Mouse (Mus musculus) midbrain, postnatal 0 days (tissue): ENCODE measurements around the gene Gramd1a. TPM values are rescaled to one million over a fixed set of nuclear protein-coding genes. Genes with fewer than 3 reads are reported as not detected.

Experiments used
- ATAC-seq: fragments of 200-750 bp; cut with Nextera tagmentation; 2 replicates; pipeline ENCODE4 v1.8.0; 2017; ENCODE audit warnings: moderate number of reproducible peaks, mild to moderate bottlenecking, moderate TSS enrichment, moderate library complexity; ENCODE audit not compliant: low FRiP score
- DNase-seq: peaks from one replicate; pipeline ENCODE4 v3.0.0-alpha.2; 2015; ENCODE audit warnings: low spot score
- H3K27ac ChIP-seq: fragments of 300-500 bp; sonication (generic); 2 replicates; pipeline ENCODE4 v1.5.1; 2014; ENCODE audit warnings: low read depth, mild to moderate bottlenecking, low read length, mixed read lengths
- H3K27me3 ChIP-seq: fragments of 300-500 bp; sonication (generic); 2 replicates; pipeline ENCODE4 v1.6.1; 2014; ENCODE audit warnings: low read length, control low read depth, mixed read lengths; ENCODE audit not compliant: insufficient read depth
- H3K36me3 ChIP-seq: fragments of 300-500 bp; sonication (generic); 2 replicates; pipeline ENCODE4 v1.6.1; 2014; ENCODE audit warnings: low read length, control low read depth, mixed read lengths; ENCODE audit not compliant: insufficient read depth
- H3K4me1 ChIP-seq: fragments of 300-500 bp; sonication (generic); 2 replicates; pipeline ENCODE4 v1.6.1; 2014; ENCODE audit warnings: mild to moderate bottlenecking, control low read depth, antibody characterized with exemption, low read length, mixed read lengths; ENCODE audit not compliant: insufficient read depth
- H3K4me2 ChIP-seq: fragments of 300-500 bp; sonication (generic); 2 replicates; pipeline ENCODE4 v1.6.1; 2014; ENCODE audit warnings: low read depth, mild to moderate bottlenecking, low read length, mixed read lengths; ENCODE audit not compliant: poor library complexity, severe bottlenecking
- H3K4me3 ChIP-seq: fragments of 300-500 bp; sonication (generic); 2 replicates; pipeline ENCODE4 v1.5.1; 2014; ENCODE audit warnings: low read depth, mild to moderate bottlenecking, low read length, moderate library complexity
- H3K9ac ChIP-seq: fragments of 300-500 bp; sonication (generic); replicated peaks from 2 replicates; pipeline ENCODE4 v1.6.1; 2014; ENCODE audit warnings: mild to moderate bottlenecking, low read length, moderate library complexity, mixed read lengths; ENCODE audit not compliant: poor library complexity, severe bottlenecking
- H3K9me3 ChIP-seq: fragments of 300-500 bp; sonication (generic); 2 replicates; pipeline ENCODE4 v1.6.1; 2016; ENCODE audit warnings: low read length, control low read depth
- CTCF ChIP-seq: IDR thresholded peaks from 2 replicates; pipeline ENCODE4 v1.5.1; 2016; ENCODE audit warnings: antibody characterized with exemption, mild to moderate bottlenecking
- WGBS: fragments of 180-500 bp; shearing (Covaris S2); extraction: QIAGEN DNeasy Blood & Tissue Kit; methylation state at CpG from one replicate; pipeline ENCODE4 v1.1.7; 2014; 5-methylcytosine and 5-hydroxymethylcytosine counted together
- polyA plus RNA-seq: library from polyadenylated mRNA; unstranded; fragments of >200 nt; fragmentation: Nextera tagmentation; extraction: Ambion mirVana; gene quantifications from 2 replicates; pipeline ENCODE4 v1.2.1, GENCODE M21; 2015
- total RNA-seq: library from RNA; depleted of rRNA; stranded (reverse); fragments of >200 nt; gene quantifications from 2 replicates; pipeline ENCODE4 v1.2.3, GENCODE M21; 2014

The Gramd1a gene
- total and polyA plus RNA-seq, 2 experiments from 2014 or later, result 160 to 270 TPM

DNA sequence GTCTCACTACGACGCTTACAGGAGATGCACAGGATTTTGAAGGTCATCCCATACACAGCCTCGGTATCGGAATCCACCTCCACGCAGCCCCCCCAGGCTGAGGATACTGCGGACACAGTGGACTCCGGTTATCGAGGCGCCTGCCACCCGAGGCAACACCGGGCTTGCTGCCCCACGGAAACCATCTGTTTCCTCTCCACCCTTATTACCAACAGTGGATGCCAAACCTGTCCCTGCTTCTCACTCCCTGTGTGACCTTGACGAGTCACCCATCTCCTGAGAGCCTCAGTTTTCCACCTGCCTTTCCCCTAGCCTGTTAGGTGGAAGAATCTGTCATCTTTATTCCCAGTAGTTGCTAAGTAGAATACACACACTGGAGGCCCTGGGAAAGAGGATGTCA, 30.6 kb downstream of the Gramd1a start:
- no peak overlapping the region; the same call in 1 of the 2 replicates for H3K4me2 ChIP-seq
- H3K4me1 ChIP-seq, result peaks cover 3% of the 10 kb centered on the region; the same call in 1 of the 2 replicates
- H3K27ac ChIP-seq, result no peak overlapping the region
- H3K4me3 ChIP-seq, result no peak overlapping the region
- WGBS, result 85% methylated on average over 13 of the region's 13 CpGs
- no peaks in the 10 kb centered on the region for H3K9me3 ChIP-seq
- ATAC-seq (no peak), DNase-seq (no peak)
- peaks cover 18% of the 10 kb centered on the region for H3K36me3 ChIP-seq
- no peak for TF ChIP-seq CTCF
- no peak overlapping the region for H3K9ac ChIP-seq
- peaks cover 15% of the 10 kb centered on the region for H3K27me3 ChIP-seq

DNA sequence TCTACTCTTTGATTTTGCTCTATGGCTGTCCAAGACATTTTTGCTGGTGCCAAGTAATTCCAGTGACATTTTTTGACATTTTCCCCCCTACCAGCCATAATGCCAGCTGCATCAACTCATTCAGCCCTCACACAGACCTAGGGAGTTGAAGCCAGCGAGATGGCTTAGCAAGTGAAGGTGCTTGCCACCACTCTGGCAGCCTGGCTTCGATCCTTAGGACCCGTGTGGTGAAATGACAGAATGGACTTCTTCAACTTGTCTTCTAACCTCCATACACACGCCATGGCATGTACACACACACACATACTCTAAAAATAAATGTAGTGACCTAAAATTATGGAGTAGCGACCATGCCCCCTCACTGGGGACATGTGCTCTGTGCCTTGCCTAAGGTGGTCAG, 31.3 kb downstream of the Gramd1a start:
- Histone ChIP-seq H3K9ac (no peak overlapping the region), H3K27ac (no peak overlapping the region), H3K27me3 (peaks cover 15% of the 10 kb centered on the region), H3K4me3 (no peak overlapping the region), H3K9me3 (no peaks in the 10 kb centered on the region), H3K4me2 (no peak overlapping the region), H3K4me1 (peaks cover 3% of the 10 kb centered on the region; the same call in 1 of the 2 replicates), H3K36me3 (peaks cover 12% of the 10 kb centered on the region)
- WGBS, result 85% methylated on average over 5 of the region's 5 CpGs
- ATAC-seq (no peak), DNase-seq (no peak)
- TF ChIP-seq CTCF, result no peak

DNA sequence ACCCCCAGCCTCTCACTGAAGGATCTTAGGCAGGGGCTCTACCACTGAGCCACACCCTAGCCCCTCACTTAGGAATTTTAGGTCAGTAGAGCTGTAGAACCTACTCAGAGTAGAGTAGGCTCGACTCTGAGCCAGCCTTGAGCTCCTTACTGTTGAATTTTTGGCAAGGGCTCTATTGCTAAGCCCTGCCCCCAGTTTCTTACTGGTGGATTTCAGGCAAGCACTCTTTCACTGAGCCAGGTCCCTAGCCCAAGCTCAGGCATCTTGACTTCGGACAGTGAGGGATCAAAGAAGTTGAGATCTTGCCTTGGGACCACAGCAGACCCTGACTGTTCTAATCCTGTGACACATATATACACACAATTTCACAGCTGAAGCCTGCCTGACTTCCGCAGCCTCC, 32.0 kb downstream of the Gramd1a start:
- TF ChIP-seq CTCF, result no peak
- no peak overlapping the region for H3K9ac ChIP-seq
- peaks cover 7% of the 10 kb centered on the region for H3K36me3 ChIP-seq
- H3K27ac ChIP-seq, result no peak overlapping the region
- peaks cover 15% of the 10 kb centered on the region for H3K27me3 ChIP-seq
- WGBS, result 79% methylated on average over 3 of the region's 3 CpGs
- DNase-seq (no peak), ATAC-seq (no peak)
- H3K4me2 ChIP-seq, result no peak overlapping the region
- no peak overlapping the region for H3K4me3 ChIP-seq
- H3K9me3 ChIP-seq, result no peaks in the 10 kb centered on the region
- peaks cover 3% of the 10 kb centered on the region; the same call in 1 of the 2 replicates for H3K4me1 ChIP-seq

DNA sequence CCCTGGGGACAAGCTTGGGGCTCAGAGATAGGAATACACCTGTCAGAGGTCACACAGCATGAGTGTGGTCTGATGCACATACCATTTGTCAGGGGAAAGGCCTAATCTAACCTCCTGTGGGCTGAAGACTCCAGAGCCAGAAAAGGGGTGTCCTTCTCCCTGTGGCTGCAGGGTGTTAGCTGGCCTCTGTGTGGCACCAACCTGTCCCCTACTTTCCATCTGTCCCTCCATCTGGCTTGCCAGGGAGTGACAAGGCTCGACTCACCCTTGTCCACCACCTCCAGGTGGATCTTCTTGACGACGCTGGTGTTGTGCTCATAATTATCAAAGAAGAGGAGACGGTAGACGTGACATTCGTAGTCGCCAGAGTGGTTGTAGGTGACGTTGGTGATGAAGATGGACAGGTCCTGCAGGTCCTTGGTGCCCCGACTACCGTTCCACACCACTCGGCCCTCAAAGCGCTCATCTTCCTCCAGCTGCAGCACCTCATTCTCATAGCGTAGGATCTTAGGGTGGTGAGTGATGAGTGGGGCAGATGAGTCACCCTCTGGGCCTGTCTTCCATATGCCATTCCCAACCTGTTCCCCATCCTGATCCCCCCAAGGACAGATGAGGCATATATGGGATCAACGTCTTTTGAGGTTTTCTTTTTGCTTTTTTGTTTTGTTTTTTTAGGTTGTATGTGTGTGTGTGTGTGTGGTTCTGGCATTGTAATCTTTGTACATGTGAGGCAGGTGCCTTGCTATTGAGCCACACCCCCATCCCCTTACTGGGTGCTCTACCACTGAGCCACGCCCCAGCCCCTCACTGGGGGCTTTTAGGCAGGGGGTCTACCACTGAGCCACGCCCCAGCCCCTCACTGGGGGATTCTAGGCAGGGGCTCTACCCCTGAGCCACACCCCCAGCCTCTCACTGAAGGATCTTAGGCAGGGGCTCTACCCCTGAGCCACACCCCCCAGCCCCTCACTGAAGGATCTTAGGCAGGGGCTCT, 32.8 kb downstream of the Gramd1a start:
- Histone ChIP-seq H3K36me3 (no peaks in the 10 kb centered on the region), H3K27me3 (peaks cover 15% of the 10 kb centered on the region), H3K4me2 (no peak overlapping the region), H3K9ac (no peak overlapping the region), H3K4me3 (no peak overlapping the region), H3K4me1 (peaks cover 3% of the 10 kb centered on the region; the same call in 1 of the 2 replicates), H3K9me3 (no peaks in the 10 kb centered on the region), H3K27ac (no peak overlapping the region)
- DNase-seq (no peak), ATAC-seq (no peak)
- 88% methylated on average over 16 of the region's 16 CpGs for WGBS
- no peak for TF ChIP-seq CTCF

DNA sequence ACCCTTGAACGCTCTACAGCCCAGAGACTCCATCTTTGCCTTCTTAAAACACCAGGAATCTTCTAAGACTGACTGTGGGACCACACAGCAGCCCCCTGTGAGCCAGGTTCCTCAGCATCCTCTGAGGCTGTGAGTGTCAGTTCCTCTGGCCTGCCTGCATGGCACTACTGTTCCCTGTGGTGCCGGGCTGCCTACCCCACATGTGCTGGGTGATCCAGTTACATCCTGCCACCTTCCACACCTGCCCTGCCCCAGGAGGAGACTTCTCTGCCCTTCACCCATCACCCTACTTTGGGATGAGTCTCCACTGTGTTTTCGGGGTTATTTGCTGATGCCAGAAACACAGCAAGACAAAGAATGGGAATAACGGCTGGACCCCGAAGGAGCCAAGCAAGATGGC, 36.1 kb downstream of the Gramd1a start:
- no peak for TF ChIP-seq CTCF
- WGBS, result 87% methylated on average over 5 of the region's 5 CpGs
- Histone ChIP-seq H3K27me3 (no peaks in the 10 kb centered on the region), H3K36me3 (no peaks in the 10 kb centered on the region), H3K4me1 (no peaks in the 10 kb centered on the region), H3K9ac (no peak overlapping the region), H3K9me3 (no peaks in the 10 kb centered on the region), H3K27ac (no peak overlapping the region), H3K4me2 (no peak overlapping the region), H3K4me3 (no peak overlapping the region)
- DNase-seq (no peak), ATAC-seq (no peak)

DNA sequence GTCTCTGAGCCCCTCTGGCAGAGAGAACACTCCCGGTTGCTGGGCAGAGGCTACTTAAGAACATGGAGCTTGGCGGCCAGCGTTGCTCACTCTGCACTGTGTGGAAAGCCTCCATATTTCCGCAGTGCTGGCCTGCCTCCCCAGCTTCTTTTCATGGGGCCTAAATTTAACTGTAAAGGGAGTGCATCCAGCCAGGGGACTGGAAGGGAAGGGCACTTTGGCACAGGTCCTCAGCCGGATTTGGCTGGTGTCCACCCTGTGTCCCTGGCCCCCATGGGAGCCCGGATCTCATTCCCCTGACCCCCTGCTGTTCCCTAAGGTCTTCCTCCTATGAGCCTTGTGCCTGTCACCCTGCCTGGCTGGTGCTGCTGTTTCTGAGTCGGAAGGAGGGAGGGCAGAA, 37.2 kb downstream of the Gramd1a start:
- H3K27ac ChIP-seq, result no peak overlapping the region
- no peak overlapping the region for H3K4me2 ChIP-seq
- ATAC-seq (no peak), DNase-seq (no peak)
- no peak overlapping the region for H3K9ac ChIP-seq
- no peak overlapping the region for H3K4me3 ChIP-seq
- H3K4me1 ChIP-seq, result no peaks in the 10 kb centered on the region
- H3K27me3 ChIP-seq, result no peaks in the 10 kb centered on the region
- no peaks in the 10 kb centered on the region for H3K9me3 ChIP-seq
- no peak for TF ChIP-seq CTCF
- H3K36me3 ChIP-seq, result no peaks in the 10 kb centered on the region
- 66% methylated on average over 7 of the region's 7 CpGs for WGBS
